Comparison of ENCODE assay signal across 8 mouse cellular contexts in the genomic region with DNA sequence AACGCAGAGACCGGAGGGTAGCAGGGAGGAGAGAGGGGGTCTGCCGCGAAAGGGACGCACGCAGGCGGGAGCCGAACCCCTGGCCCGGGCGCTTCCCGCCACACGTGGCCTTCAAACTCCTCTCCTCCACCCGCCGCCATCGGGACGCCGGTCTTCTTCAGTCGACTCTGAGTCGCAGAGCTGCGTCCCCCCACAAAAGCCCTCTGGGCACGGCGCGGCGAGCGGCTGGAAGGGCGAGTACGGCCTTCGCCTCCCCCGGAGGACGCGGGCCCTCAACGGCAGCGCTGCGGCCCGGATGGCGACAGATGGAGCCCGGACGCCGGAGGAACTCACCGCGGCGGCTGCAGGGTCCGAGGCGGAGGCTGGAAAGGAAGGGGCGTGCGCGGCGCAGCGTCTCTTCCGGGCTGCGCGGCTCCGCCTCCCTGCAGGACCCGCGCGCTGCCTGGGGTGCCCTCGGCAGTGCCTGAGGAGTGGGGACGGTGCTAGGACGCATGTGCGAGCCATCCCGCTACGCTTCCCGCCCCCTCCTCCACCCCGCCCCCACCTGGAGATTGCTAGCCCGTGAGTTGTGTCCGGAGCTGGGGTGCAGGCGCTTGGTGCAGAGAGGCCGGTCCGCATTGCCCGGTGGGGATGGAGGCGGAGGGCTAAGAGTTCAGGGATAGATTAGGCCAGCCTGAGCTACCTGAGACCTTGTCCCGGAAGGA. TPM values are rescaled to one million over a fixed set of nuclear protein-coding genes. Genes with fewer than 3 reads are reported as not detected.
A peak's percentile ranks its signal among the peaks of the same experiment; 100 is the strongest.
DNase-seq lines count a peak whose midpoint lies in the region; ATAC-seq lines count a peak whose summit lies in the region.

Gene RPS10-NUDT3 (minus strand): TSS at position 352 of the 704 bp plus-strand sequence.

- WGBS in intestine, embryonic 14.5 days, result 0% methylated on average over 71 of the region's 72 CpGs
- WGBS in midbrain, embryonic 10.5 days, result under 1% methylated on average over 72 of the region's 72 CpGs

- peak; percentile 84 to 87 for DNase-seq in adrenal gland, adult 18-20 months (ENCODE audit: low spot score in 2 of 2)
- peak; percentile 97 for DNase-seq in embryo, embryonic 10 days (ENCODE audit: low spot score)
- DNase-seq in gastrocnemius, postnatal 14 days, result peak; percentile 91
- DNase-seq in intestine, embryonic 14.5 days (ENCODE audit: low spot score), result peak; percentile 95
- DNase-seq in left cerebral cortex, postnatal 36 days (ENCODE audit: low spot score in 2 of 2), result peak; percentile 89 to 92
- DNase-seq in midbrain, embryonic 10.5 days (ENCODE audit: low spot score), result peak; percentile 95
- DNase-seq in right cerebral cortex, postnatal 36 days (ENCODE audit: low spot score in 2 of 2), result peak; percentile 79 to 88
- peak; percentile 88 to 90 for DNase-seq in urinary bladder, postnatal 4 days (ENCODE audit: low spot score in 2 of 2)

- H3K27me3 ChIP-seq in intestine, embryonic 14.5 days (replicated peaks; ENCODE audit: control insufficient read depth, insufficient read depth, low read length), result no peaks in the 10 kb centered on the region
- H3K27me3 ChIP-seq in midbrain, embryonic 10.5 days (ENCODE audit: low read depth, poor library complexity, severe bottlenecking), result no peaks in the 10 kb centered on the region

- H3K4me2 ChIP-seq in intestine, embryonic 14.5 days (ENCODE audit: low read length), result peak within 1 kb of the TSS; percentile 91

- H3K9me3 ChIP-seq in intestine, embryonic 14.5 days (ENCODE audit: control insufficient read depth, low read length), result no peaks in the 10 kb centered on the region
- H3K9me3 ChIP-seq in midbrain, embryonic 10.5 days (replicated peaks), result no peaks in the 10 kb centered on the region

- H3K4me1 ChIP-seq in intestine, embryonic 14.5 days (replicated peaks; ENCODE audit: control insufficient read depth, insufficient read depth, low read length), result peaks cover 30% of the 10 kb centered on the region
- peaks cover 41% of the 10 kb centered on the region for H3K4me1 ChIP-seq in midbrain, embryonic 10.5 days

- intact Hi-C loops in gastrocnemius, postnatal 14 days (cut with DNase I; ENCODE audit: low total_unique reads), result loop anchor here (5.0 kb wide), 1 partner anchor 68 kb away; the partner anchor contains the start of gene AI413582
- intact Hi-C loops in left cerebral cortex, postnatal 36 days (cut with DNase I), result loop anchor here (2.0 to 5.0 kb wide), 3 partner anchors 52 to 187 kb away; partner anchors contain the start of genes AI413582 and D17Wsu92e

- ATAC-seq in intestine, embryonic 14.5 days (replicated peaks; ENCODE audit: low FRiP score, low TSS enrichment, low read depth), result peak; percentile 96

- H3K27ac ChIP-seq in intestine, embryonic 14.5 days (ENCODE audit: low read depth), result peak within 1 kb of the TSS; percentile 86
- peak within 1 kb of the TSS; percentile 96 for H3K27ac ChIP-seq in midbrain, embryonic 10.5 days (replicated peaks)

- H3K4me3 ChIP-seq in intestine, embryonic 14.5 days (ENCODE audit: low read depth, low read length), result peak within 1 kb of the TSS; percentile 98
- H3K4me3 ChIP-seq in midbrain, embryonic 10.5 days, result peak within 1 kb of the TSS; percentile 82

- H3K36me3 ChIP-seq in intestine, embryonic 14.5 days (ENCODE audit: control insufficient read depth, insufficient read depth, low read length), result peaks cover 42% of the 10 kb centered on the region
- H3K36me3 ChIP-seq in midbrain, embryonic 10.5 days, result peaks cover 43% of the 10 kb centered on the region

- H3K9ac ChIP-seq in intestine, embryonic 14.5 days (ENCODE audit: low read length), result peak within 1 kb of the TSS; percentile 96

RNA-seq across cellular contexts. Expression of gene RPS10-NUDT3, which starts in this region (rescaled TPM):
- not detected for total RNA-seq in adrenal gland, adult 18-20 months (2021)
- not detected for total RNA-seq in gastrocnemius, postnatal 14 days (2021)
- polyA plus RNA-seq in intestine, embryonic 14.5 days (2014; fragmentation: Nextera tagmentation; extraction: Ambion mirVana), result not detected in 2 replicates
- not detected for total RNA-seq in left cerebral cortex, postnatal 36 days (2021)
- not detected in 2 replicates for polyA plus RNA-seq in midbrain, embryonic 10.5 days (2016; fragmentation: Nextera tagmentation; extraction: Ambion mirVana)

Comparison
In these comparisons a context has a peak if more than half of its experiments do, and no peak if none do; other contexts are left out.
1. Peak in every context shown above with its lines: DNase-seq, ATAC-seq, H3K4me3 ChIP-seq and H3K27ac ChIP-seq.
2. Peak in DNase-seq in adrenal gland, adult 18-20 months; RNA of the gene not detected or under 1 TPM.
3. Peak in DNase-seq in gastrocnemius, postnatal 14 days; RNA of the gene not detected or under 1 TPM.
4. Peak in DNase-seq, ATAC-seq, H3K4me3 ChIP-seq, H3K27ac ChIP-seq, H3K9ac ChIP-seq and H3K4me2 ChIP-seq in intestine, embryonic 14.5 days; RNA of the gene not detected or under 1 TPM.
5. Peak in DNase-seq in left cerebral cortex, postnatal 36 days; RNA of the gene not detected or under 1 TPM.
6. Peak in DNase-seq, H3K4me3 ChIP-seq and H3K27ac ChIP-seq in midbrain, embryonic 10.5 days; RNA of the gene not detected or under 1 TPM.